Mouse (Mus musculus) midbrain, postnatal 0 days (tissue): ENCODE results near the gene Pom121l2. TPM values are rescaled to one million over a fixed set of nuclear protein-coding genes. Genes with fewer than 3 reads are reported as not detected.

ENCODE experiments used
- ATAC-seq: fragments of 200-750 bp; cut with Nextera tagmentation; 2 replicates; pipeline ENCODE4 v1.8.0; 2017; ENCODE audit warnings: moderate number of reproducible peaks, mild to moderate bottlenecking, moderate TSS enrichment, moderate library complexity; ENCODE audit not compliant: low FRiP score
- DNase-seq: peaks from one replicate; pipeline ENCODE4 v3.0.0-alpha.2; 2015; ENCODE audit warnings: low spot score
- H3K27ac ChIP-seq: fragments of 300-500 bp; sonication (generic); 2 replicates; pipeline ENCODE4 v1.5.1; 2014; ENCODE audit warnings: low read depth, mild to moderate bottlenecking, low read length, mixed read lengths
- H3K27me3 ChIP-seq: fragments of 300-500 bp; sonication (generic); 2 replicates; pipeline ENCODE4 v1.6.1; 2014; ENCODE audit warnings: low read length, control low read depth, mixed read lengths; ENCODE audit not compliant: insufficient read depth
- H3K36me3 ChIP-seq: fragments of 300-500 bp; sonication (generic); 2 replicates; pipeline ENCODE4 v1.6.1; 2014; ENCODE audit warnings: low read length, control low read depth, mixed read lengths; ENCODE audit not compliant: insufficient read depth
- H3K4me1 ChIP-seq: fragments of 300-500 bp; sonication (generic); 2 replicates; pipeline ENCODE4 v1.6.1; 2014; ENCODE audit warnings: mild to moderate bottlenecking, control low read depth, antibody characterized with exemption, low read length, mixed read lengths; ENCODE audit not compliant: insufficient read depth
- H3K4me2 ChIP-seq: fragments of 300-500 bp; sonication (generic); 2 replicates; pipeline ENCODE4 v1.6.1; 2014; ENCODE audit warnings: low read depth, mild to moderate bottlenecking, low read length, mixed read lengths; ENCODE audit not compliant: poor library complexity, severe bottlenecking
- H3K4me3 ChIP-seq: fragments of 300-500 bp; sonication (generic); 2 replicates; pipeline ENCODE4 v1.5.1; 2014; ENCODE audit warnings: low read depth, mild to moderate bottlenecking, low read length, moderate library complexity
- H3K9ac ChIP-seq: fragments of 300-500 bp; sonication (generic); replicated peaks from 2 replicates; pipeline ENCODE4 v1.6.1; 2014; ENCODE audit warnings: mild to moderate bottlenecking, low read length, moderate library complexity, mixed read lengths; ENCODE audit not compliant: poor library complexity, severe bottlenecking
- H3K9me3 ChIP-seq: fragments of 300-500 bp; sonication (generic); 2 replicates; pipeline ENCODE4 v1.6.1; 2016; ENCODE audit warnings: low read length, control low read depth
- CTCF ChIP-seq: IDR thresholded peaks from 2 replicates; pipeline ENCODE4 v1.5.1; 2016; ENCODE audit warnings: antibody characterized with exemption, mild to moderate bottlenecking
- whole genome bisulfite sequencing: fragments of 180-500 bp; shearing (Covaris S2); extraction: QIAGEN DNeasy Blood & Tissue Kit; methylation state at CpG from one replicate; pipeline ENCODE4 v1.1.7; 2014; 5-methylcytosine and 5-hydroxymethylcytosine counted together
- microRNA-seq: library from miRNA; unstranded; fragments of <30 nt; microRNA quantifications from one replicate; pipeline ENCODE4, GENCODE M21; 2016; ENCODE audit warnings: borderline number of aligned reads
- polyA plus RNA-seq: library from polyadenylated mRNA; unstranded; fragments of >200 nt; fragmentation: Nextera tagmentation; extraction: Ambion mirVana; gene quantifications from 2 replicates; pipeline ENCODE4 v1.2.1, GENCODE M21; 2015
- total RNA-seq: library from RNA; depleted of rRNA; stranded (reverse); fragments of >200 nt; gene quantifications from 2 replicates; pipeline ENCODE4 v1.2.3, GENCODE M21; 2014; rRNA removed

Pom121l2 gene
- total and polyA plus RNA-seq, 2 experiments from 2014 or later, result 0.05 TPM; not detected in 1

DNA sequence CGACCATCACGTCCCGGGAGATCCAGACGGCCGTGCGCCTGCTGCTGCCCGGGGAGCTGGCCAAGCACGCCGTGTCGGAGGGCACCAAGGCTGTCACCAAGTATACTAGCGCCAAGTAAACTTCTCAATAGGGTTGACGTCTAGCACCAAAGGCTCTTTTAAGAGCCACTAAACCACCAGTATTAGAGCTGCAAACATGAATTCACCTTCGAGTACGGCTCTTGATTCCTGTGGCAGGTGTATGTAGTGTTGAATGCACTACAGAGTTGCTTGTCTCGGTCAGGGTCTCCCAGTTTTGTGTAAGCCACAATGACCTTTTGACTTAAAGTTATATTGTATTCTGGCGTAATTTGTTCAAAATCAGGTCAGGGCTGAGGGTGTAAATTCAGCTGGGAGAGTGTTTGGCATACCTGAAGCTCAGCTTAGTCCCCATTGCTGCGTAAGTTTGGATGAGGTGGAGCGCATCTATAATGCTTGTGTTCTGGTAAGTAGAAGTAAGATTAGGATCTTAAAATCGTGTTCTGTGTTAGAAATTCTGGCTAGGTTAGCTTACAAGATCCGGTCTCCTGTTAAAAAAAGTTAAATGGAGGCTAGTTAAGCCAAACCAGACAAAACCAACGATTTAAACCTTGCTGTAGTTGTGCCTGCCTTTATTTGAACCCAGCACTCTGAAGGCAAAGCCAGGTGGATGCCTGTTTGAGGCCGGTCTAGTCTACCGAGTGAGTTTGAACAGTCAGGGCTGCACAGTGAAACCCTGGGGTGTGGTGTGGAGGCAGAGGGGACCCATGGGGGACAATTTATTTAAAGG is 55.4 kb downstream of the Pom121l2 start:
- Histone ChIP-seq H3K27ac (no peak overlapping the region), H3K4me2 (peak overlapping the region; percentile 57), H3K4me3 (peak overlapping the region; percentile 35), H3K4me1 (peaks cover 11% of the 10 kb centered on the region), H3K9ac (no peak overlapping the region), H3K36me3 (no peaks in the 10 kb centered on the region), H3K9me3 (no peaks in the 10 kb centered on the region), H3K27me3 (no peaks in the 10 kb centered on the region)
- TF ChIP-seq CTCF, result no peak
- 2% methylated on average over 16 of the region's 23 CpGs for WGBS
- no peak for DNase-seq
- peak; percentile 22 for ATAC-seq

DNA sequence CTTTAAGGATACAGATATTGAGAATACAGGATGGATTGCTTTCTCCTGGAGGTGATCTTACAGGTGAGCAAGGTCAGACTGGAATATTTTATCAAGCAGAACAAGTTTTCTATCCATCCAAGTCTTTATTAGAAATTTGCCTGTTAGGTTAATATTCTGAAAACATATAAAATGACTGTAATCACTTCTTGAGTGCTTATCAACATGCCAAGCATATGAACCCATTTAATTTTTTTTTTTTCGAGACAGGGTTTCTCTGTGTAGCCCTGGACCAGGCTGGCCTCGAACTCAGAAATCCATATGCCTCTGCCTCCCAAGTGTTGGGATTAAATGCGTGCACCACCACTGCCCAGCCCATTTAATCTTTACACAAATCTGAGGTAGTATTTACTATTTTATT is 56.0 kb downstream of the Pom121l2 start:
- WGBS, result 58% methylated on average over 3 of the region's 3 CpGs
- H3K9me3 ChIP-seq, result no peaks in the 10 kb centered on the region
- no peak overlapping the region for H3K27ac ChIP-seq
- no peak for TF ChIP-seq CTCF
- no peaks in the 10 kb centered on the region for H3K36me3 ChIP-seq
- no peak overlapping the region for H3K9ac ChIP-seq
- H3K27me3 ChIP-seq, result no peaks in the 10 kb centered on the region
- no peak overlapping the region for H3K4me3 ChIP-seq
- no peak for DNase-seq
- H3K4me2 ChIP-seq, result no peak overlapping the region
- H3K4me1 ChIP-seq, result peaks cover 11% of the 10 kb centered on the region
- no peak for ATAC-seq

DNA sequence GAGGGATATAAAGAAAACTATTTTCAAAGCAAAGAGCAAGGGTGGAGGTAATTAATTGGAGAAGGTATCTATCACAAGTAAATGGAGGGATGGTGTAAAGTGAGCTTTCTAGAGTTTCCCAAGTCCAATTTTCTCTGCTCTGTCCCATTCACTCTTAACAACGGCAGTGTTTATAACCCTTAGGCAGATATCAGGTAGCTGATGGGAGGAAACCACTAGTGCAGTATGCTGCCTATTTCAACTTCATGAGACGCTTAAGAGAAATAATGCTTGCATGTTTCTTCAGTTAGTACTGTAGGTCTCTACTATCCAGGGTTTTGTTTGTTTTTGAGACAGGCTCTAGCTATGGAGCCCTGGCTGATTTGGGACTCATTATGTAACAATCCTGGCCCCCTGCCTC is 56.4 kb downstream of the Pom121l2 start:
- Histone ChIP-seq H3K9ac (no peak overlapping the region), H3K36me3 (no peaks in the 10 kb centered on the region), H3K4me1 (peaks cover 14% of the 10 kb centered on the region), H3K4me2 (no peak overlapping the region), H3K9me3 (no peaks in the 10 kb centered on the region), H3K27ac (no peak overlapping the region), H3K4me3 (no peak overlapping the region), H3K27me3 (no peaks in the 10 kb centered on the region)
- ATAC-seq (no peak), DNase-seq (no peak)
- no peak for TF ChIP-seq CTCF
- 83% methylated on average over 2 of the region's 2 CpGs for WGBS

Small RNA genes lying within 50 kb of the gene (microRNA-seq; reads per million reads assigned to microRNA genes)
- not detected for gene Gm44390

Other genes with a start within 250 kb of the Pom121l2 start
- 304 and 479 TPM in 2 replicates for gene Hist1h4j, start 246.1 kb upstream of the Pom121l2 start, total RNA-seq
- gene Hist1h4j, start 246.1 kb upstream of the Pom121l2 start, polyA plus RNA-seq, result 0.32 TPM in 1 of 2 replicates, not detected in the other
- gene Hist1h4k, start 230.7 kb upstream of the Pom121l2 start, total RNA-seq, result 386 and 434 TPM in 2 replicates
- 0.80 and 2.1 TPM in 2 replicates for gene Hist1h4k, start 230.7 kb upstream of the Pom121l2 start, polyA plus RNA-seq
- 254 and 276 TPM in 2 replicates for gene Hist1h2ak, start 227.4 kb upstream of the Pom121l2 start, total RNA-seq
- gene Hist1h2ak, start 227.4 kb upstream of the Pom121l2 start, polyA plus RNA-seq, result 2.4 and 4.6 TPM in 2 replicates
- gene Hist1h2bn, start 227.1 kb upstream of the Pom121l2 start, total RNA-seq, result 212 and 326 TPM in 2 replicates
- gene Hist1h2bn, start 227.1 kb upstream of the Pom121l2 start, polyA plus RNA-seq, result not detected in 2 replicates
- 54.7 and 116 TPM in 2 replicates for gene Hist1h1b, start 200.6 kb upstream of the Pom121l2 start, total RNA-seq
- gene Hist1h1b, start 200.6 kb upstream of the Pom121l2 start, polyA plus RNA-seq, result 2.0 TPM in 2 replicates
- gene Hist1h3i, start 197.8 kb upstream of the Pom121l2 start, total RNA-seq, result 282 and 525 TPM in 2 replicates
- gene Hist1h3i, start 197.8 kb upstream of the Pom121l2 start, polyA plus RNA-seq, result 8.2 and 10.0 TPM in 2 replicates
- 145 and 318 TPM in 2 replicates for gene Hist1h2an, start 194.0 kb upstream of the Pom121l2 start, total RNA-seq
- not detected in 2 replicates for gene Hist1h2an, start 194.0 kb upstream of the Pom121l2 start, polyA plus RNA-seq
- 41.9 and 77.2 TPM in 2 replicates for gene Hist1h2bp, start 193.7 kb upstream of the Pom121l2 start, total RNA-seq
- 0.48 and 0.76 TPM in 2 replicates for gene Hist1h2bp, start 193.7 kb upstream of the Pom121l2 start, polyA plus RNA-seq
- 213 and 311 TPM in 2 replicates for gene Hist1h2bq, start 171.0 kb upstream of the Pom121l2 start, total RNA-seq
- 2.7 and 3.8 TPM in 2 replicates for gene Hist1h2bq, start 171.0 kb upstream of the Pom121l2 start, polyA plus RNA-seq
- not detected in 2 replicates for gene Hist1h2ao, start 170.7 kb upstream of the Pom121l2 start, total RNA-seq
- not detected in 2 replicates for gene Hist1h2ao, start 170.7 kb upstream of the Pom121l2 start, polyA plus RNA-seq
- 2.3 TPM in 1 of 2 replicates, not detected in the other for gene Hist1h4m, start 169.4 kb upstream of the Pom121l2 start, total RNA-seq
- 1.8 TPM in 1 of 2 replicates, not detected in the other for gene Hist1h4m, start 169.4 kb upstream of the Pom121l2 start, polyA plus RNA-seq
- gene Hist1h4n, start 149.0 kb upstream of the Pom121l2 start, total RNA-seq, result 1,387 and 1,972 TPM in 2 replicates
- 1.7 and 2.3 TPM in 2 replicates for gene Hist1h4n, start 149.0 kb upstream of the Pom121l2 start, polyA plus RNA-seq
- gene Hist1h2ap, start 147.7 kb upstream of the Pom121l2 start, total RNA-seq, result 409 and 620 TPM in 2 replicates
- 282 and 299 TPM in 2 replicates for gene Hist1h2ap, start 147.7 kb upstream of the Pom121l2 start, polyA plus RNA-seq
- gene Hist1h2br, start 147.5 kb upstream of the Pom121l2 start, total RNA-seq, result 112 and 283 TPM in 2 replicates
- gene Hist1h2br, start 147.5 kb upstream of the Pom121l2 start, polyA plus RNA-seq, result 3.0 and 4.0 TPM in 2 replicates
- gene Zfp184, start 36.1 kb upstream of the Pom121l2 start, total RNA-seq, result 8.1 and 9.8 TPM in 2 replicates
- gene Zfp184, start 36.1 kb upstream of the Pom121l2 start, polyA plus RNA-seq, result 7.5 and 8.4 TPM in 2 replicates
- 0.09 and 1.6 TPM in 2 replicates for gene Prss16, start 28.5 kb downstream of the Pom121l2 start, total RNA-seq
- not detected in 2 replicates for gene Prss16, start 28.5 kb downstream of the Pom121l2 start, polyA plus RNA-seq
- gene Hist1h2ah, start 54.4 kb downstream of the Pom121l2 start, total RNA-seq, result 4.5 and 62.6 TPM in 2 replicates
- 6.9 TPM in 1 of 2 replicates, not detected in the other for gene Hist1h2ah, start 54.4 kb downstream of the Pom121l2 start, polyA plus RNA-seq
- gene Hist1h2bk, start 54.7 kb downstream of the Pom121l2 start, total RNA-seq, result 112 and 321 TPM in 2 replicates
- gene Hist1h2bk, start 54.7 kb downstream of the Pom121l2 start, polyA plus RNA-seq, result not detected in 2 replicates
- 10.0 and 19.2 TPM in 2 replicates for gene Hist1h4i, start 60.2 kb downstream of the Pom121l2 start, total RNA-seq
- gene Hist1h4i, start 60.2 kb downstream of the Pom121l2 start, polyA plus RNA-seq, result 2.2 and 2.5 TPM in 2 replicates
- gene Hist1h2ag, start 61.8 kb downstream of the Pom121l2 start, total RNA-seq, result 84.2 and 252 TPM in 2 replicates
- 2.5 TPM in 1 of 2 replicates, not detected in the other for gene Hist1h2ag, start 61.8 kb downstream of the Pom121l2 start, polyA plus RNA-seq
- 161 and 335 TPM in 2 replicates for gene Hist1h2bj, start 62.0 kb downstream of the Pom121l2 start, total RNA-seq
- 2.7 and 3.2 TPM in 2 replicates for gene Hist1h2bj, start 62.0 kb downstream of the Pom121l2 start, polyA plus RNA-seq
- not detected in 2 replicates for gene Vmn1r188, start 103.2 kb downstream of the Pom121l2 start, total RNA-seq
- gene Vmn1r188, start 103.2 kb downstream of the Pom121l2 start, polyA plus RNA-seq, result not detected in 2 replicates
- gene Vmn1r189, start 124.6 kb downstream of the Pom121l2 start, total RNA-seq, result not detected in 2 replicates
- not detected in 2 replicates for gene Vmn1r189, start 124.6 kb downstream of the Pom121l2 start, polyA plus RNA-seq
- gene Vmn1r191, start 202.8 kb downstream of the Pom121l2 start, total RNA-seq, result not detected in 2 replicates
- gene Vmn1r191, start 202.8 kb downstream of the Pom121l2 start, polyA plus RNA-seq, result not detected in 2 replicates
- not detected in 2 replicates for gene Vmn1r192, start 209.9 kb downstream of the Pom121l2 start, total RNA-seq
- not detected in 2 replicates for gene Vmn1r192, start 209.9 kb downstream of the Pom121l2 start, polyA plus RNA-seq
- not detected in 2 replicates for gene Vmn1r193, start 242.0 kb downstream of the Pom121l2 start, total RNA-seq
- gene Vmn1r193, start 242.0 kb downstream of the Pom121l2 start, polyA plus RNA-seq, result not detected in 2 replicates